Mouse (Mus musculus) layer of hippocampus, adult 9-10 months (tissue): ENCODE results near the gene Mcl1.
"Not testable (repeated sequence)": the region's sequence is repeated elsewhere in the genome, so short reads cannot be mapped to it uniquely, and the experiment has no call there.

Source experiments
- DNase-seq: peaks from one replicate; pipeline ENCODE4 v3.0.0; 2022; ENCODE audit warnings: low spot score

The Mcl1 gene

GRCm38 (mm10) chr3:95667521-95667920, 8.9 kb downstream of the Mcl1 start:
- DNase-seq, result no peak

GRCm38 (mm10) chr3:95668026-95668425, 9.4 kb downstream of the Mcl1 start:
- no peak for DNase-seq

GRCm38 (mm10) chr3:95668589-95669308, 10.2 kb downstream of the Mcl1 start:
- no peak for DNase-seq

DNA sequence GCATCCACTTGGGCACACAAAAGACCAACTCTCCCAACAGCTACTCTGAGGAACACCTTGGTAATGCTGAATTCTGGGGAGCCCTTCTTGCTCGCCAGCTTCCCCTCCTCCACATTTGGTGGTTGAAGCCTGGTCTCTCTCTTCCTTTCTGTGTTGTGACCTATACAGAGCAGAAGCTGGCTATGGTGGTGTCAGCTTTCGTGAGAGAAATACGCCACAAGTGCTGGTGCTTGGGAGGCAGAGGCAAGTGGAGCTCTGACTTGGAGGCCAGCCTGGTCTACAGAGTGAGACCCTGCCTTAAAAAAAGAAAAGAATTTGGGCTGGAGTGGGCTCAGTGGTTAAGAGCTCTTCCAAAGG, 10.7 kb downstream of the Mcl1 start:
- no peak for DNase-seq

GRCm38 (mm10) chr3:95670419-95670818, 11.8 kb downstream of the Mcl1 start:
- not testable (repeated sequence) for DNase-seq

DNA sequence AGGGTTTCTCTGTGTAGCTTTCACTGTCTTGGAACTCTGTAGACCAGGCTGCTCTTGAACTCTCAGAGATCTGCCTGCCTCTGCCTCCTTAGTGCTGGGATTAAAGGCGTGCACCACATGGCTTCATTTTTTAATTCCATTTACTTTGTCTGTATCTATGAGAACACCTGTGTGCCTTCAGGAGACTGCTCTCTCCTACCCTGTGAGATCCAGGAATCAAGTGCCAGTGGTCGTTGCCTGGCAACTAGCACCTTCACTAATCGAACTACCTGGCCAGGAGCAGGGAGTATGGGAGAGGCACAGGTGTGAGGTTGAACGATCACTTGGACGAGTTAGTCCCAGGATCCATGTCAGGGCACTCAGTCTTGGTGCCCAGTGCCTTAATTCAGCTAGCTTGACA, 12.6 kb downstream of the Mcl1 start:
- no peak for DNase-seq

DNA sequence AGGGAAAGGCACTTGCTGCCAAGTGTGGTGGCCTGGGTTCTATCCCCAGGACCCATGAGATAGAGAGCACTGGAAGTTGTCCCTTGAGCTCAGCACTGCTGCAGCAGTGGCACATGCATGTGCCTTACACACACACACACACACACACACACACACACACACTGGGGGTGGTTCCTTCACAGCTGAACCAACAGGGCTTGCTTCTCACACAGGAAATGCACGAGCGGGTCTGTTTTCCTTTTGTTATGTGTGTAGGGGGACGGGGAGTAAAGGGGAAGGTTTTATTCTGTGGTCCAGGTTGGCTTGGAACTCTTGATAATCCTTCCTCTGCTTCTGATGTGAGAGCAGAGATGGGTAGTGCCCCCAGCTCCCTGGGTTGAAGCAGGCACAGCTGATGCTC, 13.9 kb downstream of the Mcl1 start:
- no peak for DNase-seq

- DNase-seq, result no peak
Measured at GRCm38 (mm10) chr3:95672861-95673706, 14.5 kb downstream of the Mcl1 start.

- DNase-seq, result no peak
Measured at GRCm38 (mm10) chr3:95673707-95674211, 15.2 kb downstream of the Mcl1 start.

DNA sequence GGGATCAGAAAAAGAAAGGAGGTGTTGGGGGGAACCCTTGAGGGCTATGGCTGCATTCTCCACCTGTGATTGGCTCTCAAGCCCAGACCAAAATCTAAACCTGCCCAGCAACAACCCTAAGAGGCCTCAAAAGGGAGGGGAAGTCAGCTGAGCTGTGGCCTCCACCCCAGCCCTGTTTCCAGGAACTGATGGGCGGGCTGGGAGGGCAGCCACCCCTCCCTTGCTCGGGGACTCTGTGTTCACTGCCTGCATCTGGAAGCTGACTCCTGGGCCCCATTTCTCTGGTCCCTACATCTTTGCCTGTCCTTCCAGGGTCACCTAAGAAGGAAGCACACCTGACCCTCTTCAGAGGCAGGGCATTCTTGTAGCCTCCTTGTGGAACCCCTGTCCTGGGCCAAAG, 15.6 kb downstream of the Mcl1 start:
- no peak for DNase-seq

- DNase-seq, result no peak
Measured at GRCm38 (mm10) chr3:95674812-95675211, 16.2 kb downstream of the Mcl1 start.

- no peak for DNase-seq
Measured at GRCm38 (mm10) chr3:95675301-95676092, 16.9 kb downstream of the Mcl1 start.

DNA sequence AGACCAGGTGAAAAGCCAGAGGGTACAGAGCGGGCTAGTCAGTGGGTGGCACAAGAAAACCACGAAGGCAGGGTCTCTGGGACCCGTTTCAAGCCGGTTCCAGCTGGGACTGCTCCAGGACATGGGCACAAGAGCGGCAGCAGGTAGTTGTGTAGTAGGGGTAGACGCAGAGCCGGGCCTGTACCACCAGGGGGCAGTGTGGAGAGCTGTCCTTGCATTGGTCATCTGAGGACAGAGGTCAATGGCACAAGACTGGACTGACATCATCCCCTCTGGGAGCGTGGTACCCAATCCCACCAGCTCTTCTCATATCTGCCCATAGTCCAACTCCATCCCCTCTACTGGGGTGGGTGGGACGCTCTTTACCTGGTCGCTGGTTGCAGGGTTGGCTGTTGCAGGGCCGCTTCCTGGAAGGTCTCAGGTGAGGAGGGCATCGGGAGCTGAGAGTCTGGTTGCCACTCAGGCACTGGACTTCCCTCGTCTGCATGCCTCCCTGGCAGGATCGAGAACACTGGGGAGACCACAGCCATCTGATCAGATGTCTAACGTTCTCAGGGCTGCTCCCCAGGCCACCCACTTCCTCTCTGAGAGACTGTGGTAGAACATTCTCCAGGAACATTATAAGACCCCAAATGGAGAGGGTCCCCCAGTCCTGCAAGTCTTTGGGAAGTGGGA, 18.3 kb downstream of the Mcl1 start:
- DNase-seq, result no peak

- no peak for DNase-seq
Measured at GRCm38 (mm10) chr3:95677420-95678090, 19.0 kb downstream of the Mcl1 start.

DNA sequence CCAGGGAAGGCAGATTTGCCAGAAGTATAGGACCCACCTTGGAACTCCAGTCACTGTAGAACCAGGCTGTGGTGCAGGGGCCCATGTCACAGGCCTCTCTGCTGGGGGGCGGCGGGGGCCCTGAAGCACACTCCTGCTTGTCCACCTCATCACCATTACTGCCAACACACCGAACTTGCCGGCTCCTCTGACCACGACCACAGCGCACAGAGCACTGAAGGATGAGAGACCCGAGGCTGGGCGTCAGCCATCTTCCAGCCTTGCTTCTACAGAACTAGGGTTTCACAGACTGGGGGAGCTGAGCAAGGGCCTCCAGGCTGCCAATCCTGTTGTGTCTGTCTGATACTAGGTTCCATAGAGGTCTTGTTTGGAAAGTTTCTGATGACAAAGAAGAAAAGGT, 21.0 kb downstream of the Mcl1 start:
- no peak for DNase-seq

- no peak for DNase-seq
Measured at GRCm38 (mm10) chr3:95680673-95681072, 22.1 kb downstream of the Mcl1 start.

GRCm38 (mm10) chr3:95681365-95681764, 22.8 kb downstream of the Mcl1 start:
- no peak for DNase-seq

DNA sequence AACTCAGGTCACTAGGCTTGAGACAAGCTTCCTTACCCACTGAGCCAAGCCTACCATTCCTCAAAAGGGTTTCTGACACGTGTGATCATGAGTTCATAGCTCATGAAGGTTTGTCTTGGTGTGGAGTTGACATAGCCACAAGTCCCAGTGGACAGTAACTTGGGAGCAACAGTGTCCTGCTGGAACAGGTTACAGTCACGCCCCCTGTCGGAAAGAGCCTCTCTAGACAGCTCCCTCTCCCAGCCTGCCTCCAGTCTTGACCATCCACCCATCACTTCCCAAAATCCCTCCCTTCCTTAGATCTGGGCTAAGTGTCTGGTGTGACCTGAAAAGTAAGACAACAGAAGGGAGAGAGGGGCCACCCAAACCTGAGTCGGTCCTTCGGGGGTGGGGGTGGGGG, 24.3 kb downstream of the Mcl1 start:
- no peak for DNase-seq

- DNase-seq, result no peak
Measured at GRCm38 (mm10) chr3:95684846-95685245, 26.3 kb downstream of the Mcl1 start.

DNA sequence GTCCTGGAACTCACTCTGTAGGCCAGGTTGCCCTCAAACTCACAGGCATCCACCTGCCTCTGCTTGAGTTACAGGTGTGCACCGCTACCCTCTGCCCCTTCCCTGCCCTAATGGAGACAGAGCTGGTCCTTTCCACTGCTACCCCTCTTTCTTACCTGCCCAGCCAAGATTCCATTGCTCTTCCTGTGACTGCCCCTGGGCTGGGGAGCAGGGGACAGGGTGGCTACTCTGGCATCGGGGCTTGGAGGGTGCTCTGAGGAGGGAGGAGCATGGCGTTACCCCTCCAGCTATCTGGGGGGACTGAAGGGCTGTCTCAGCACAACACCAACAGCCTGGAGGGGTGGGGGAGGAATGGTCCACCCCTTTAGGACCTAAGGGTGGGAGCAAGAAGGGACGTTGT, 26.7 kb downstream of the Mcl1 start:
- no peak for DNase-seq

DNA sequence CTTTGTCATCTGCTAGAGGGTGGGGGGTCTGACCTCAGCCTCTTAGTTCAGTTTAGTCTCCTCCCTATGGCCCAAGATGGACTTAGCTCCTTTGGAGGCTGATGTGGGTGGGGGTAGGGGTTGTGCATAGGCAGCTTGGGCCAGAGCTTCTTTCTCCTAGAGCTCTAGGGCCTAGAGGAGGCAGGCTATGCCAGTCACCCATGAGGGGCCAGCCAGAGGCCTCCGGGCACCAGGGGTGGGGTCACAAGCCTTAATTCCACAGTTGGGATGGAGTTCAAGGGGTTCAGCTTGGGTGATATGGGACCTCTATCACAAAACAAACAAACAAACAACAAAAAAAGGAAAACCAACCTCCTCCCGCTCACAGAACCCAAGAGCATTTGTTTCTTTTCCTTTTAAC, 27.1 kb downstream of the Mcl1 start:
- no peak for DNase-seq
